Mouse (Mus musculus) heart, postnatal 0 days (tissue): ENCODE measurements around the gene Mfn2. TPM values are rescaled to one million over a fixed set of nuclear protein-coding genes. Genes with fewer than 3 reads are reported as not detected.

ENCODE experiments used
- ATAC-seq: fragments of 200-750 bp; cut with Nextera tagmentation; 2 replicates; pipeline ENCODE4 v1.8.0; 2017; ENCODE audit warnings: low read depth, moderate number of reproducible peaks, moderate library complexity; ENCODE audit not compliant: insufficient read depth
- DNase-seq: peaks from one replicate; pipeline ENCODE4 v3.0.0-alpha.2; 2016; ENCODE audit warnings: low spot score
- H3K27ac ChIP-seq: fragments of 300-500 bp; sonication (generic); 2 replicates; pipeline ENCODE4 v1.5.1; 2014; ENCODE audit warnings: low read depth, mild to moderate bottlenecking
- H3K27me3 ChIP-seq: fragments of 300-500 bp; sonication (generic); 2 replicates; pipeline ENCODE4 v1.6.1; 2014; ENCODE audit warnings: low read length, mixed read lengths; ENCODE audit not compliant: control insufficient read depth, insufficient read depth
- H3K36me3 ChIP-seq: fragments of 300-500 bp; sonication (generic); replicated peaks from 2 replicates; pipeline ENCODE4 v1.6.1; 2014; ENCODE audit warnings: low read length, mixed read lengths; ENCODE audit not compliant: control insufficient read depth, insufficient read depth
- H3K4me1 ChIP-seq: fragments of 300-500 bp; sonication (generic); 2 replicates; pipeline ENCODE4 v1.6.1; 2014; ENCODE audit warnings: antibody characterized with exemption; ENCODE audit not compliant: control insufficient read depth, insufficient read depth
- H3K4me2 ChIP-seq: fragments of 300-500 bp; sonication (generic); 2 replicates; pipeline ENCODE4 v1.6.1; 2014; ENCODE audit warnings: low read depth, mild to moderate bottlenecking, low read length, moderate library complexity
- H3K4me3 ChIP-seq: fragments of 300-500 bp; sonication (generic); 2 replicates; pipeline ENCODE4 v1.5.1; 2014; ENCODE audit warnings: low read depth, low read length
- H3K9ac ChIP-seq: fragments of 300-500 bp; sonication (generic); replicated peaks from 2 replicates; pipeline ENCODE4 v1.6.1; 2014; ENCODE audit warnings: low read depth, low read length, mixed read lengths
- H3K9me3 ChIP-seq: fragments of 300-500 bp; sonication (generic); replicated peaks from 2 replicates; pipeline ENCODE4 v1.6.1; 2016; ENCODE audit warnings: low read length; ENCODE audit not compliant: control insufficient read depth
- CTCF ChIP-seq: IDR thresholded peaks from 2 replicates; pipeline ENCODE4 v1.5.1; 2016; ENCODE audit warnings: antibody characterized with exemption, control low read depth, low read depth
- EP300 ChIP-seq: IDR thresholded peaks from 2 replicates; pipeline ENCODE4 v1.6.1; 2016; ENCODE audit warnings: antibody characterized with exemption, low read depth
- WGBS: fragments of 180-500 bp; shearing (Covaris S2); extraction: QIAGEN DNeasy Blood & Tissue Kit; methylation state at CpG from one replicate; pipeline ENCODE4 v1.1.7; 2014; 5-methylcytosine and 5-hydroxymethylcytosine counted together
- polyA plus RNA-seq: library from polyadenylated mRNA; unstranded; fragments of >200 nt; fragmentation: Nextera tagmentation; extraction: Ambion mirVana; gene quantifications from 2 replicates; pipeline ENCODE4 v1.2.1, GENCODE M21; 2015
- total RNA-seq: library from RNA; depleted of rRNA; stranded (reverse); fragments of >200 nt; gene quantifications from 2 replicates; pipeline ENCODE4 v1.2.3, GENCODE M21; 2014; ENCODE audit warnings: low replicate concordance

Mfn2 gene
- total and polyA plus RNA-seq, 2 experiments from 2014 or later, result 230 to 256 TPM

- 65% methylated on average over 5 of the region's 5 CpGs for WGBS
- no peak for DNase-seq
Observed at GRCm38 (mm10) chr4:147909486-147909885, 5.0 kb upstream of the Mfn2 start.

DNA sequence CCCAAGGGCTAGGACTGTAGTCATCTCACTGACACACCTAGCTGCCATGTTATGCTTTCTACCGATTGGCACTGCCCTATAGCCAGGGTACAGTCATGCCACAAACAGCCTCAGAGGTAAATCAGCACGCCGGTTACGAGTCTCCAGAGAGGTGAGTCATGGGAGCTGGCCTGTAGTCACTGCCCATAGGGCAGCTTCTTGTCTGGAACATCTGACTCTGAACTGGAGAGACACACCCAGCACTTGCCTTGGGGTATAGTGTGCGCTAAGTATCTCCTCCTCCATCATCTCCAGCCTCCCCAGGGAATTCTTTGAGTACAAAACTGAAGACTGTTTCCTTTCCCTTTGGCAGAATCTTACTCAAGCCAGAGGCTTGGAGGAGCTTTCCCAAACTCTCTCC lies 1.7 kb upstream of the Mfn2 start:
- ATAC-seq, result no peak
- 70% methylated on average over 5 of the region's 5 CpGs for WGBS
- no peak overlapping the region for H3K4me3 ChIP-seq
- H3K36me3 ChIP-seq, result peaks cover 28% of the 10 kb centered on the region
- no peak overlapping the region for H3K9ac ChIP-seq
- H3K4me1 ChIP-seq, result peaks cover 14% of the 10 kb centered on the region
- no peak for TF ChIP-seq EP300
- TF ChIP-seq CTCF, result no peak
- H3K4me2 ChIP-seq, result no peak overlapping the region
- H3K27me3 ChIP-seq, result no peaks in the 10 kb centered on the region
- no peak for DNase-seq
- no peaks in the 10 kb centered on the region for H3K9me3 ChIP-seq
- peak overlapping the region; percentile 12; the same call in 1 of the 2 replicates for H3K27ac ChIP-seq

More at GRCm38 (mm10) chr4:147909486-147909885, 5.0 kb upstream of the Mfn2 start:
- H3K27ac ChIP-seq, result peak overlapping the region; percentile 55; the same call in 1 of the 2 replicates
- peak; percentile 13; the same call in 1 of the 2 replicates for ATAC-seq
- H3K4me1 ChIP-seq, result peaks cover 6% of the 10 kb centered on the region; the same call in 1 of the 2 replicates
- no peaks in the 10 kb centered on the region for H3K27me3 ChIP-seq
- H3K4me2 ChIP-seq, result no peak overlapping the region
- no peak overlapping the region for H3K9ac ChIP-seq
- no peak overlapping the region for H3K4me3 ChIP-seq
- H3K36me3 ChIP-seq, result peaks cover 35% of the 10 kb centered on the region
- no peaks in the 10 kb centered on the region for H3K9me3 ChIP-seq
- TF ChIP-seq EP300 (no peak), CTCF (no peak)

- DNase-seq (no peak), ATAC-seq (peak; percentile 37)
- no peaks in the 10 kb centered on the region for H3K27me3 ChIP-seq
- peak overlapping the region; percentile 89 for H3K9ac ChIP-seq
- H3K4me3 ChIP-seq, result peak overlapping the region; percentile 86
- 0% methylated on average over 8 of the region's 8 CpGs for WGBS
- H3K36me3 ChIP-seq, result peaks cover 17% of the 10 kb centered on the region
- H3K4me2 ChIP-seq, result peak overlapping the region; percentile 64
- H3K27ac ChIP-seq, result peak overlapping the region; percentile 90
- no peaks in the 10 kb centered on the region for H3K9me3 ChIP-seq
- TF ChIP-seq EP300 (0 out of 2 replicates have a peak, but pooled peaks have one; percentile 15), CTCF (no peak)
- peaks cover 24% of the 10 kb centered on the region for H3K4me1 ChIP-seq
Observed at GRCm38 (mm10) chr4:147905090-147905659, 671 bp upstream of the Mfn2 start.

DNA sequence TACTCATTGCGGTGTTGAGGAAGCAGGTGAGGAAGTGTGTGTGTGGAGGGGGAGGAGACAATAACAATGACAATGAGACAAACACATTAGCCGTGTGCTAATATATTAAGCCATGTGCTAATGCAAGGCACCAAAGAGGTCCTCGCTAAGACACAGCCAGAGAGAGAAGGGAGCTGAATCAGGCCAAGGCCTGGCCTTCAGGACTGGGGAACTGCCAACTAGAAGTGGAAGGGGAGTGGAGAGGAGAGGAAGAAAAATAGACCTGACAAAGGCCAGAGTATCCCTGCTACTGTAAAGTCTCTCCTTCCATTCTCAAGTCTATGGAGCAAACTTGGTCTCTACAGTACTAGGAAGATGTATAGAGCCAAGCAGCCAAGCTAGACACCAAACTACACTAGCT lies 903 bp downstream of the Mfn2 start:
- no peaks in the 10 kb centered on the region for H3K27me3 ChIP-seq
- peak overlapping the region; percentile 86 for H3K4me3 ChIP-seq
- TF ChIP-seq CTCF (no peak), EP300 (no peak)
- peak overlapping the region; percentile 90 for H3K27ac ChIP-seq
- H3K9ac ChIP-seq, result peak overlapping the region; percentile 89
- no peak for ATAC-seq
- no peaks in the 10 kb centered on the region for H3K9me3 ChIP-seq
- H3K4me1 ChIP-seq, result peaks cover 39% of the 10 kb centered on the region
- H3K36me3 ChIP-seq, result peaks cover 30% of the 10 kb centered on the region
- H3K4me2 ChIP-seq, result peak overlapping the region; percentile 64
- WGBS, result 47% methylated on average over 3 of the region's 3 CpGs
- no peak for DNase-seq

DNA sequence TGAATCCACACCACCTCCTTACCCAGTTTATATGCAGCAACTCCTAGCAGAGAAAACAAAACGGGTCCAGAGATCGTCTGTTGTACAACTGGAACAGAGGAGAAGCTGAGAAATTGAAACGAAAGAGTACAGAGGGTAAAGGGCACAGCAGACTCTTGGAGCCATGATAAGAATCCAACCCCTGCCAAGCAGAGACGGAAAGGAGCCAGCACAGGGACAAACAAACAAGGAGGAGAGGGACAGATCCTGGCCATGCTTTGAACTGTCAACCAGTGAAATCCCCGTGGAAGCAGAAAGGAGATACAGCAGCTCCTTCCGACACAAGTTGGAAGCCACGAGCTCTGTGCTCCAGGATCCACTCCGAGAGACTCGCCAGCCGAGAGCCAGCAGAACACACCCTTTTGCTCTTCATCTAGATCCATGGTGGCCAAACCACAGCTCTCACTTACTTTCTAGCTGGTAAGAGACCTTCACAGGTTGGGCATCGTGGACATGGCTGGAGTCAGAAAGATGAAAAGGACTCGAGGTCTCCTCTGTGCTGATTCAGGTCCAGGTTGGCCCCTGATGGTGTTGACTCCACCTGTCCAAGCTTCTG lies 1.5 kb downstream of the Mfn2 start:
- Histone ChIP-seq H3K27me3 (no peaks in the 10 kb centered on the region), H3K27ac (peak overlapping the region; percentile 90), H3K36me3 (peaks cover 36% of the 10 kb centered on the region), H3K4me2 (peak overlapping the region; percentile 64), H3K4me3 (peak overlapping the region; percentile 86; the same call in 1 of the 2 replicates), H3K9me3 (no peaks in the 10 kb centered on the region), H3K9ac (no peak overlapping the region), H3K4me1 (peaks cover 45% of the 10 kb centered on the region)
- ATAC-seq (no peak), DNase-seq (no peak)
- TF ChIP-seq EP300, result no peak
- TF ChIP-seq CTCF, result no peak
- 69% methylated on average over 12 of the region's 12 CpGs for WGBS
